Mouse (Mus musculus) sigmoid colon, adult 10 weeks (tissue): ENCODE data around the gene Cd300ld3. TPM values are rescaled to one million over a fixed set of nuclear protein-coding genes. Genes with fewer than 3 reads are reported as not detected.

ENCODE experiments used
- polyA plus RNA-seq: library from polyadenylated mRNA; stranded (reverse); fragments of 350-450 nt; fragmentation: Illumina TruSeq; extraction: RNeasy Lipid Tissue Mini Kit (QIAGEN cat#74804); gene quantifications from one replicate; pipeline ENCODE4 v1.2.3, GENCODE M21; 2014; ENCODE audit warnings: low read depth, low replicate concordance

Cd300ld3 gene
- 1.5 TPM for polyA plus RNA-seq

GRCm38 (mm10) chr11:115048259-115048658 is at the start of gene Cd300ld3:
Cd300ld3 (minus strand) TSS chr11:115048409.

GRCm38 (mm10) chr11:115091362-115091901 is 43.2 kb upstream of the Cd300ld3 start, which contains the start of gene Rab37:
Rab37 (plus strand) TSS chr11:115091431.

DNA sequence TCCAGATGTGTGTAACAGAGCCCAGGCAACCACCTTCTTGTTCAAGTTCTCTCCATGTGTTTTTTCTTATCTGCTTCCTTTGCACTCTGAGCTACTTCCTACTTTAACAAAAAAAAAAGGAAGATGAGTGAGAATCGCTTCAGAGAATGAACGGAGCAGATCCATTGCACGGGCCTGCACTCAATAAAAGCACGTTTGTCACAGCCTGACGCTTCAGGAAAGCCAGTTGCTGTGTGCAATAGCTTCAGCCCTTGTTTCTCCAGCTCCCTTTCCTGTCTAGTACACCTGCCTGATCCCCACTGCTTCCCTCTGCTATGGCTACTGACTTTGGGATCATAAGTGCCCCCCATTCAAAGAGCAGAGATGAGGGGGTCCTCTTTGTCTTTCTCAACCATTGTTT is 13.9 kb upstream of the Cd300ld3 start, which contains the start of gene Cd300e:
TSS of gene Cd300e (minus strand) at position 101 of the 400 bp plus-strand sequence.

DNA sequence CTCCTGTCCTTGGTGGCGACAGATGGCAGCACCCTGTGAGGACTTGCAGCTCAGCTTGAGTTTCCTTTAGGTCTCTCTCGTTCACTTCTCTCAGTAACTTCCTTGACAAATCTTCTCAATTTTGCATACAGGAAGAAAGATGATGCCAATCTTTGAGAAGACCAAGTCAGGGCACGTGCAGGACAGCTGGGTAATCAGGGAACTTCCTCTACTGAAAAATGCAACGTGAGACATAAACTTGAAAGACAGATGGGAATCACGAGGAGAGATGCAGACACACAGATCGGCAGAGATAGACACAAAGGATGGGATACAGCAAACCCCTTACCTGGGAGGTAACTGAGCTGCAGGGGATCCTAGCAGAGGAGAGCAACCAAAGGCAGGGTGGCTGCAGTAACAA is 10.5 kb downstream of the Cd300ld3 start, which contains the start of gene Cd300ld5:
TSS of gene Cd300ld5 (minus strand) at position 101 of the 400 bp plus-strand sequence.

DNA sequence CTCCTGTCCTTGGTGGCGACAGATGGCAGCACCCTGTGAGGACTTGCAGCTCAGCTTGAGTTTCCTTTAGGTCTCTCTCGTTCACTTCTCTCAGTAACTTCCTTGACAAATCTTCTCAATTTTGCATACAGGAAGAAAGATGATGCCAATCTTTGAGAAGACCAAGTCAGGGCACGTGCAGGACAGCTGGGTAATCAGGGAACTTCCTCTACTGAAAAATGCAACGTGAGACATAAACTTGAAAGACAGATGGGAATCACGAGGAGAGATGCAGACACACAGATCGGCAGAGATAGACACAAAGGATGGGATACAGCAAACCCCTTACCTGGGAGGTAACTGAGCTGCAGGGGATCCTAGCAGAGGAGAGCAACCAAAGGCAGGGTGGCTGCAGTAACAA is 21.3 kb downstream of the Cd300ld3 start, which contains the start of gene Cd300ld4:
TSS of gene Cd300ld4 (minus strand) at position 101 of the 400 bp plus-strand sequence.

GRCm38 (mm10) chr11:115016093-115016492 is 32.1 kb downstream of the Cd300ld3 start, which contains the start of gene Cd300ld2:
Cd300ld2 (minus strand) TSS chr11:115016193.

DNA sequence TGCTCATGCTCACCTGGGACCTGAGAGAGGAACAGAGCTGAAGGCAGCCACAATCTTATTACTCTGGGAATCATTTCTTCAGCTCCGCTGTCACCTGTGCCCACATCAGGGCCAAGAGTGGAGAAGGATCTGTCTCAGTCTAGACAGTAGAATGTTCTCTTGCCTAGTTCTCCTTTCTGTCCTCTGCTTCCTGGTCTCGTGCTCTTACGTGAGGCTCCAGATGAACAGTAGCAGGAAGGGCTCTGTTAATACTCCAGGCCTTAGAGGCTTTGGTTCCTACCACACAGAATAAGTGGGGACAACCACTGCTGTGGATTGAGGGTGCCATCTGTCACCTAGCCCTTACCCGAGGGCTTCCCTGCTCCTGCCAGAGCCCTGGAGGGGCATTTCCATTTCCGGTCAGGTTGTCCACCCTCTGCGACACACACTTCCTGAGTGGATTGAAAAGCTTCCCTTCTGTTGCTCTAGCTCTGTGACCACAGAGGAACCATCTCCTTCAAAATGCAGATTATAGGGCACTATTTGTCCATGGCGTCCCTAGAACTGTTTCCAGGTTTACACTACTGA is 46.7 kb downstream of the Cd300ld3 start, which contains the start of gene Cd300c2:
TSS of gene Cd300c2 (minus strand) at position 407 of the 567 bp plus-strand sequence.

Other genes starting within 250 kb of the Cd300ld3 start
- not detected for gene Gpr142, start 249.5 kb downstream of the Cd300ld3 start, polyA plus RNA-seq
- 0.22 TPM for gene Gprc5c, start 197.3 kb downstream of the Cd300ld3 start, polyA plus RNA-seq
- gene Cd300a, start 158.4 kb downstream of the Cd300ld3 start, polyA plus RNA-seq: 0.76 TPM
- gene Cd300lb, start 114.0 kb downstream of the Cd300ld3 start, polyA plus RNA-seq: 0.73 TPM
- gene Cd300c, start 79.3 kb downstream of the Cd300ld3 start, polyA plus RNA-seq: not detected
- 2.2 TPM for gene Cd300ld, start 58.5 kb downstream of the Cd300ld3 start, polyA plus RNA-seq
- 0.82 TPM for gene Cd300c2, start 46.5 kb downstream of the Cd300ld3 start, polyA plus RNA-seq
- gene Cd300ld2, start 32.2 kb downstream of the Cd300ld3 start, polyA plus RNA-seq: not detected
- not detected for gene Cd300ld4, start 21.4 kb downstream of the Cd300ld3 start, polyA plus RNA-seq
- gene Cd300ld5, start 10.6 kb downstream of the Cd300ld3 start, polyA plus RNA-seq: 1.5 TPM
- 2.1 TPM for gene Cd300e, start 13.8 kb upstream of the Cd300ld3 start, polyA plus RNA-seq
- gene Rab37, start 43.0 kb upstream of the Cd300ld3 start, polyA plus RNA-seq: 2.7 TPM
- gene Cd300lf, start 85.6 kb upstream of the Cd300ld3 start, polyA plus RNA-seq: 1.5 TPM
- 29.7 TPM for gene Slc9a3r1, start 114.9 kb upstream of the Cd300ld3 start, polyA plus RNA-seq
- gene Tmem104, start 139.1 kb upstream of the Cd300ld3 start, polyA plus RNA-seq: 0.50 TPM
- gene Nat9, start 139.4 kb upstream of the Cd300ld3 start, polyA plus RNA-seq: 1.3 TPM
- not detected for gene Grin2c, start 218.8 kb upstream of the Cd300ld3 start, polyA plus RNA-seq
- 3.7 TPM for gene Fdxr, start 228.6 kb upstream of the Cd300ld3 start, polyA plus RNA-seq
- gene Fads6, start 249.3 kb upstream of the Cd300ld3 start, polyA plus RNA-seq: 0.47 TPM